Mouse (Mus musculus): Measurements from ENCODE around the gene Nrip1. TPM values are rescaled to one million over a fixed set of nuclear protein-coding genes. Genes with fewer than 3 reads are reported as not detected.
A peak's percentile ranks its signal among the peaks of the same experiment; 100 is the strongest.

Nrip1 gene
- total and polyA plus RNA-seq, 3 experiments, result 10.4 to 91.1 (median 25.0) TPM

GRCm38 (mm10) chr16:76294550-76294949 is 79.1 kb downstream of the Nrip1 start:
- Histone ChIP-seq H3K9me3 (replicated peaks) (no peaks in the 10 kb centered on the region), H3K36me3 (replicated peaks) (peaks cover 72% of the 10 kb centered on the region), H3K4me1 (ENCODE audit: insufficient read depth, low read depth, low read length) (peaks cover 52% of the 10 kb centered on the region), H3K27me3 (ENCODE audit: insufficient read depth, low read length) (no peaks in the 10 kb centered on the region), H3K4me3 (ENCODE audit: low read depth, low read length) (peak overlapping the region; percentile 35; the same call in 1 of the 2 replicates)
- no peak for ATAC-seq (ENCODE audit: extremely low read depth, insufficient number of reproducible peaks, low FRiP score, poor library complexity, severe bottlenecking)
- no peak for TF ChIP-seq CTCF (IDR thresholded peaks at IDR 0.05; ENCODE audit: low read depth, low read length)
- no peak for TF ChIP-seq GATA2 (IDR thresholded peaks at IDR 0.05; ENCODE audit: borderline replicate concordance, low read depth, low read length)
- TF ChIP-seq POLR2AphosphoS5 (IDR thresholded peaks at IDR 0.05; ENCODE audit: insufficient replicate concordance, low read depth, low read length), result no peak
- no peak for TF ChIP-seq GATA1 (IDR thresholded peaks at IDR 0.05; ENCODE audit: borderline replicate concordance, low read length)
- no peak for TF ChIP-seq TAL1 (conservative IDR thresholded peaks at IDR 0.05; ENCODE audit: low read depth, low read length)
- no peak for DNase-seq (ENCODE audit: low spot score)

DNA sequence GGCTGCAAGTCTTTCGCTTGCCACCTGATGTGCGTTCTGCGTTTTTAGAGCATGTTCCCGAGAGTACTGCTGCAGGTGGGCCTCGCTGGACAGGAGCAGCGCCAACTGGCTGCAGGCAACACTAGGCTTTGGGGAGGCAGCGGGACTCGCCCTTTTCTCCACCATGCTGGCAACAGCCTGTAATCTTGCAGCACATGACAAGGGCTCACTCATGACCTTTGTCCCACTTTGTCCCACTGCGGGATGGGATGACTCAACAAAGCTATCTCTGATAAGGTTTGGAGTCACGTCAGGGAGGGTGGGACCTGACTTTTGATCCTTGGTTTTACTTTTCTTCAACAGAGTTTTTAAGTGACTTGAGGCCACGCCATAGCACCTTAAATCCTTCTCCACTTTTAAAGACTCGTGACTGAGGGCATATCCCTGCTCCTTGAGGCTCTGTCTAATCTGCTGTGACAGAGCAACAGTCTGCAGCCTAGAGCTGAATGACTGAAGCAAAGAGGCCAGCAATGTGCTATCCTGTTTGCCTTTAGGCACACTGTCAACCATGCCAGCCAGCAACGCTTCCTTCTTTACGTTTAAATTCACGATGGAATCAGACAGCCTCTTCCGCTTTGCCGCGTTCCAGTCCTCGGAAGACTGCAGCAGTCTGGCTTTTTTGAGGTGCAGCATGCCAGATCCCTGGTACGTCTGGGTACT is 79.7 kb downstream of the Nrip1 start:
- DNase-seq (ENCODE audit: low spot score) (peak; percentile 43), ATAC-seq (ENCODE audit: extremely low read depth, insufficient number of reproducible peaks, low FRiP score, poor library complexity, severe bottlenecking) (peak; percentile 84)
- Histone ChIP-seq H3K27me3 (ENCODE audit: insufficient read depth, low read length) (no peaks in the 10 kb centered on the region), H3K36me3 (replicated peaks) (peaks cover 76% of the 10 kb centered on the region), H3K4me3 (ENCODE audit: low read depth, low read length) (peak overlapping the region; percentile 24; the same call in 1 of the 2 replicates), H3K4me1 (ENCODE audit: insufficient read depth, low read depth, low read length) (peaks cover 56% of the 10 kb centered on the region), H3K9me3 (replicated peaks) (no peaks in the 10 kb centered on the region)
- no peak for TF ChIP-seq POLR2AphosphoS5 (IDR thresholded peaks at IDR 0.05; ENCODE audit: insufficient replicate concordance, low read depth, low read length)
- TF ChIP-seq GATA2 (IDR thresholded peaks at IDR 0.05; ENCODE audit: borderline replicate concordance, low read depth, low read length), result no peak
- TF ChIP-seq TAL1 (conservative IDR thresholded peaks at IDR 0.05; ENCODE audit: low read depth, low read length), result no peak
- no peak for TF ChIP-seq CTCF (IDR thresholded peaks at IDR 0.05; ENCODE audit: low read depth, low read length)
- no peak for TF ChIP-seq GATA1 (IDR thresholded peaks at IDR 0.05; ENCODE audit: borderline replicate concordance, low read length)

DNA sequence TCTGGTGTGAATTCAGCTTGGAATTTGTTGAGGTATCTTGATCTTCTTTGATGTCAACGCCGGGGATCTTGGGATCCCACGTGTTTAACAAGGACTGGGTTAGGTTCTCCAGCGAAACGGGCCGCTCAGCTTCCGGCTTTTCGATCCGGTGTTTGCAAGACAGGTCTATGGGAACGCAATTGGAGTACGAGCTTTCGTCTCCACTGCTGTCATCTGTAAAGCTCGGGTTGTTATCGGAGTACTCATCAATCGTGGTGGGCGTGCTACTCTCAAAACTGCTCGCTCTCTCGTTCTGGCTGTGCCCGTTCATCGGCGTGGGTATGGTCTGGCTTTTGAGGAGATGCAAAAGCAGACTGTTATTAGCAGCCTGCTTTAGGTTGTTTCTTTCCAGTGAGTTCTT is 80.5 kb downstream of the Nrip1 start:
- no peak for DNase-seq (ENCODE audit: low spot score)
- TF ChIP-seq POLR2AphosphoS5 (IDR thresholded peaks at IDR 0.05; ENCODE audit: insufficient replicate concordance, low read depth, low read length) (no peak), GATA2 (IDR thresholded peaks at IDR 0.05; ENCODE audit: borderline replicate concordance, low read depth, low read length) (no peak), CTCF (IDR thresholded peaks at IDR 0.05; ENCODE audit: low read depth, low read length) (no peak), GATA1 (IDR thresholded peaks at IDR 0.05; ENCODE audit: borderline replicate concordance, low read length) (no peak), TAL1 (conservative IDR thresholded peaks at IDR 0.05; ENCODE audit: low read depth, low read length) (no peak)

DNA sequence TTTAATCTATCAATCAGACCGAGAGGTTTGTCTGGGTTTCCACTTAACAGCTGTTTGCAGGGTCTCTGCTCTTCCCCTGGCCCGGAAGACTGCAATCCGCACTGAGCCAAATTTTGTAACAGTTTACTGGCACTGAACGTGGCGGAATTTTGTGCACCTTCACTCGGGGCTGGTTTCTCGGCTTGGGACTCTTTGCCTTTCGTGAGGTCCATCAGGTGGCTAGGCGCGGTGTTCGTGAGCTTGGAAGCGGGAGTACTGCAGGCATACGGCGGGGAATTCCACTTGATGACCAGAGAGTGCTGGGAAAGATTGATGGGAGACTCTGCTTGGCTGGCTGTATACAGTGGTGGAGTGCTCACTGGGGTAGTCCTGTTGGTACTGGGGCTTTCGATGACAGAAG is 81.0 kb downstream of the Nrip1 start:
- Histone ChIP-seq H3K4me1 (ENCODE audit: insufficient read depth, low read depth, low read length) (peaks cover 56% of the 10 kb centered on the region), H3K27me3 (ENCODE audit: insufficient read depth, low read length) (no peaks in the 10 kb centered on the region), H3K36me3 (replicated peaks) (peaks cover 74% of the 10 kb centered on the region), H3K4me3 (ENCODE audit: low read depth, low read length) (no peak overlapping the region), H3K9me3 (replicated peaks) (no peaks in the 10 kb centered on the region)
- ATAC-seq (ENCODE audit: extremely low read depth, insufficient number of reproducible peaks, low FRiP score, poor library complexity, severe bottlenecking) (no peak), DNase-seq (ENCODE audit: low spot score) (no peak)
- TF ChIP-seq GATA1 (IDR thresholded peaks at IDR 0.05; ENCODE audit: borderline replicate concordance, low read length) (no peak), POLR2AphosphoS5 (IDR thresholded peaks at IDR 0.05; ENCODE audit: insufficient replicate concordance, low read depth, low read length) (no peak), GATA2 (IDR thresholded peaks at IDR 0.05; ENCODE audit: borderline replicate concordance, low read depth, low read length) (no peak), TAL1 (conservative IDR thresholded peaks at IDR 0.05; ENCODE audit: low read depth, low read length) (no peak), CTCF (IDR thresholded peaks at IDR 0.05; ENCODE audit: low read depth, low read length) (no peak)

More for the DNA sequence above, 80.5 kb downstream of the Nrip1 start:
- ATAC-seq (ENCODE audit: extremely low read depth, insufficient number of reproducible peaks, low FRiP score, poor library complexity, severe bottlenecking), result no peak
- Histone ChIP-seq H3K4me1 (ENCODE audit: insufficient read depth, low read depth, low read length) (peaks cover 56% of the 10 kb centered on the region), H3K36me3 (replicated peaks) (peaks cover 74% of the 10 kb centered on the region), H3K4me3 (ENCODE audit: low read depth, low read length) (no peak overlapping the region), H3K27me3 (ENCODE audit: insufficient read depth, low read length) (no peaks in the 10 kb centered on the region), H3K9me3 (replicated peaks) (no peaks in the 10 kb centered on the region)

GRCm38 (mm10) chr16:76291366-76291765 is 82.3 kb downstream of the Nrip1 start:
- ATAC-seq (ENCODE audit: extremely low read depth, insufficient number of reproducible peaks, low FRiP score, poor library complexity, severe bottlenecking) (no peak), DNase-seq (ENCODE audit: low spot score) (no peak)
- TF ChIP-seq CTCF (IDR thresholded peaks at IDR 0.05; ENCODE audit: low read depth, low read length), result no peak
- TF ChIP-seq GATA2 (IDR thresholded peaks at IDR 0.05; ENCODE audit: borderline replicate concordance, low read depth, low read length), result no peak
- no peak for TF ChIP-seq TAL1 (conservative IDR thresholded peaks at IDR 0.05; ENCODE audit: low read depth, low read length)
- TF ChIP-seq GATA1 (IDR thresholded peaks at IDR 0.05; ENCODE audit: borderline replicate concordance, low read length), result no peak
- no peak for TF ChIP-seq POLR2AphosphoS5 (IDR thresholded peaks at IDR 0.05; ENCODE audit: insufficient replicate concordance, low read depth, low read length)
- Histone ChIP-seq H3K27me3 (ENCODE audit: insufficient read depth, low read length) (no peaks in the 10 kb centered on the region), H3K4me3 (ENCODE audit: low read depth, low read length) (no peak overlapping the region), H3K9me3 (replicated peaks) (no peaks in the 10 kb centered on the region), H3K36me3 (replicated peaks) (peaks cover 74% of the 10 kb centered on the region), H3K4me1 (ENCODE audit: insufficient read depth, low read depth, low read length) (peaks cover 56% of the 10 kb centered on the region)

DNA sequence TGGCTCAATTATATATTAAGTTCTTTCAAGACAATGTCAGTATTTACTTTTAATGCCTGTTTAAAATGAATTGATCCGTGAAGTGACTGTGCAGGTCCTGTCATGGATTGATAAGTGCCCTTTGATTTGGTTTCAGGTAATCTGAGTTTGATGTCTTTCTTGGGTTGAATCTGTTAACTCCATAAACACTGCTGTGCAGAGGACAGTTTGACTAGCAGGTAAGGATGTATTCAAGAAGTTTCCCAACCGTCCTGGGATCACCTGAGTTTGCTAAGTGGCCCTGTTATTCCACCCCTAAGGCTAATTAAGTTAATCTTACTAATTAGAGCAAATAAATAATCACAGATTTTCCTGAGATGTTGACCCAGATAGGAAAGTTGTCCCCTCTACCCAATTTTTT is 84.1 kb downstream of the Nrip1 start:
- peaks cover 58% of the 10 kb centered on the region for H3K36me3 ChIP-seq (replicated peaks)
- H3K9me3 ChIP-seq (replicated peaks), result no peaks in the 10 kb centered on the region
- H3K4me3 ChIP-seq (ENCODE audit: low read depth, low read length), result no peak overlapping the region
- no peaks in the 10 kb centered on the region for H3K27me3 ChIP-seq (ENCODE audit: insufficient read depth, low read length)
- DNase-seq (ENCODE audit: low spot score), result no peak
- H3K4me1 ChIP-seq (ENCODE audit: insufficient read depth, low read depth, low read length), result peaks cover 48% of the 10 kb centered on the region
- no peak for ATAC-seq (ENCODE audit: extremely low read depth, insufficient number of reproducible peaks, low FRiP score, poor library complexity, severe bottlenecking)
- TF ChIP-seq TAL1 (conservative IDR thresholded peaks at IDR 0.05; ENCODE audit: low read depth, low read length) (no peak), POLR2AphosphoS5 (IDR thresholded peaks at IDR 0.05; ENCODE audit: insufficient replicate concordance, low read depth, low read length) (no peak), CTCF (IDR thresholded peaks at IDR 0.05; ENCODE audit: low read depth, low read length) (no peak), GATA2 (IDR thresholded peaks at IDR 0.05; ENCODE audit: borderline replicate concordance, low read depth, low read length) (no peak), GATA1 (IDR thresholded peaks at IDR 0.05; ENCODE audit: borderline replicate concordance, low read length) (no peak)
